Mouse (Mus musculus): ENCODE measurements around the gene Dmwd. TPM values are rescaled to one million over a fixed set of nuclear protein-coding genes. Genes with fewer than 3 reads are reported as not detected.

The Dmwd gene
- polyA plus RNA-seq, 1 experiment from 2014 or later, result 18.0 TPM

- Histone ChIP-seq H3K4me1 (peaks cover 64% of the 10 kb centered on the region), H3K4me3 (peak overlapping the region; percentile 87), H3K27ac (peak overlapping the region; percentile 98), H3K9me3 (no peaks in the 10 kb centered on the region), H3K27me3 (ENCODE audit: insufficient read depth, poor library complexity, severe bottlenecking) (peaks cover 20% of the 10 kb centered on the region), H3K36me3 (peaks cover 44% of the 10 kb centered on the region)
- DNase-seq (ENCODE audit: low spot score), result no peak
- 29% methylated on average over 17 of the region's 17 CpGs for WGBS
Observed at GRCm38 (mm10) chr7:19091913-19092312, 15.9 kb downstream of the Dmwd start.

- H3K4me1 ChIP-seq, result peaks cover 66% of the 10 kb centered on the region
- H3K36me3 ChIP-seq, result peaks cover 45% of the 10 kb centered on the region
Observed at GRCm38 (mm10) chr7:19092381-19093173, 16.6 kb downstream of the Dmwd start.

DNA sequence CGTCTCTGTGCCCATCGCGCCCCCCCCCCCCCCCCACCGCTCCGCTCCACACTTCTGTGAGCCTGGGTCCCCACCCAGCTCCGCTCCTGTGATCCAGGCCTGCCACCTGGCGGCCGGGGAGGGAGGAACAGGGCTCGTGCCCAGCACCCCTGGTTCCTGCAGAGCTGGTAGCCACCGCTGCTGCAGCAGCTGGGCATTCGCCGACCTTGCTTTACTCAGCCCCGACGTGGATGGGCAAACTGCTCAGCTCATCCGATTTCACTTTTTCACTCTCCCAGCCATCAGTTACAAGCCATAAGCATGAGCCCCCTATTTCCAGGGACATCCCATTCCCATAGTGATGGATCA is 17.1 kb downstream of the Dmwd start:
- Histone ChIP-seq H3K27ac (peak overlapping the region; percentile 98), H3K4me3 (peak overlapping the region; percentile 87), H3K36me3 (peaks cover 45% of the 10 kb centered on the region), H3K27me3 (ENCODE audit: insufficient read depth, poor library complexity, severe bottlenecking) (peaks cover 20% of the 10 kb centered on the region), H3K9me3 (no peaks in the 10 kb centered on the region), H3K4me1 (peaks cover 66% of the 10 kb centered on the region)
- WGBS, result under 1% methylated on average over 14 of the region's 15 CpGs
- peak; percentile 94 for DNase-seq (ENCODE audit: low spot score)

More at GRCm38 (mm10) chr7:19092381-19093173, 16.6 kb downstream of the Dmwd start:
- peak overlapping the region; percentile 87 for H3K4me3 ChIP-seq
- peak; percentile 94 for DNase-seq (ENCODE audit: low spot score)
- peak overlapping the region; percentile 98 for H3K27ac ChIP-seq
- H3K27me3 ChIP-seq (ENCODE audit: insufficient read depth, poor library complexity, severe bottlenecking), result peaks cover 20% of the 10 kb centered on the region
- no peaks in the 10 kb centered on the region for H3K9me3 ChIP-seq
- WGBS, result 4% methylated on average over 38 of the region's 38 CpGs

DNA sequence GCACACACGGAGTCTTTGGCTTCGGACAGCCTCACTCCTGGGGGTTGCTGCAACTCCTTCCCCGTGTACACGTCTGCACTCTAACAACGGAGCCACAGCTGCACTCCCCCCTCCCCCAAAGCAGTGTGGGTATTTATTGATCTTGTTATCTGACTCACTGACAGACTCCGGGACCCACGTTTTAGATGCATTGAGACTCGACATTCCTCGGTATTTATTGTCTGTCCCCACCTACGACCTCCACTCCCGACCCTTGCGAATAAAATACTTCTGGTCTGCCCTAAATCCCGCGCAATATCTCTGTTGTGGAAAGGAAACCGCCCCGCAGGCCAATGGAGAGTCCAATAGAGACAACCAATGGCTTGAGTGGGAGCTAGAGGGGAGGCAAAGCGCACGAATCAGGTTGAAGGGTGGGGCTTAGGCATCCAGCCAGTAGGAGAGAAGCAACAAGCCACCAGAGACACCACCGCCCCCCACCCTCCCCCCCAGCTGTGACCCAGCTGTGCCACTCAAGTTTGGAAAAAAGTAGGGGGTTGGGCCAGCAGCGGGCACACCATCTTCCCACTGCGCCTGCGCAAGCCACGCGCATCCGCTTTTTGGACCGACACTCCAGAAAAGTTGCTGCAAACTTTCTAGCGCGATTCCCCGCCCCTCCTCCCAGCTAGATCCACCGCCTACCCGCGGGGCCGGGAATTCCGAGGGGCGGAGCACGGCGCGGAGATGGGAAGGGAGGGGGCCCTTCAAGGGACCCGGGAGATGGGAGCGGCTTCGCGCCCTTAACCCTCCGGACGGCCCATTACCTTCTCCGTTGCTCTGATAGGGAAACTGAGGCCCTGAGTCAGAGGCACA is 17.7 kb downstream of the Dmwd start:
- Histone ChIP-seq H3K4me3 (peak overlapping the region; percentile 87), H3K9me3 (no peaks in the 10 kb centered on the region), H3K36me3 (peaks cover 39% of the 10 kb centered on the region; the same call in 1 of the 2 replicates), H3K27ac (peak overlapping the region; percentile 98), H3K27me3 (ENCODE audit: insufficient read depth, poor library complexity, severe bottlenecking) (peaks cover 20% of the 10 kb centered on the region), H3K4me1 (peaks cover 64% of the 10 kb centered on the region)
- DNase-seq (ENCODE audit: low spot score), result peak; percentile 99
- WGBS, result under 1% methylated on average over 45 of the region's 45 CpGs

DNA sequence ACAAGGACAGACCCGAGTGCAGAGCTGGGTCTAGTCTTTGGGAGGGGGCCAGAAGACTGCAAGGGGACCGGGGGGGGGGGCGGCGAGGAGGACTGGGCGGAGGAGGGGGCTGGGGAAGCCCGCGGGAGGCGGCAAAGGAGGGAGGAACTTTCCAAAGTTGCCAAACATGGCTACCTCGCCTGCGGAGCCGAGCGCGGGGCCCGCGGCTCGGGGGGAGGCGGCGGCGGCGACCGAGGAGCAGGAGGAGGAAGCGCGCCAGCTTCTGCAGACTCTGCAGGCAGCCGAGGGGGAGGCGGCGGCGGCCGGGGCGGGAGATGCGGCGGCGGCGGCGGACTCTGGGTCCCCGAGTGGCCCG is 18.4 kb downstream of the Dmwd start, which contains the start of gene Six5:
Gene Six5 (plus strand): TSS at position 124 of the 355 bp plus-strand sequence.
- 3% methylated on average over 25 of the region's 36 CpGs for WGBS
- peaks cover 20% of the 10 kb centered on the region for H3K27me3 ChIP-seq (ENCODE audit: insufficient read depth, poor library complexity, severe bottlenecking)
- H3K4me1 ChIP-seq, result peaks cover 64% of the 10 kb centered on the region
- H3K36me3 ChIP-seq, result peaks cover 34% of the 10 kb centered on the region; the same call in 1 of the 2 replicates
- H3K27ac ChIP-seq, result peak within 1 kb of the TSS; percentile 98
- H3K4me3 ChIP-seq, result peak within 1 kb of the TSS; percentile 87
- no peaks in the 10 kb centered on the region for H3K9me3 ChIP-seq
- no peak for DNase-seq (ENCODE audit: low spot score)

GRCm38 (mm10) chr7:19094826-19095750 is 19.1 kb downstream of the Dmwd start:
- peak overlapping the region; percentile 87 for H3K4me3 ChIP-seq
- H3K27ac ChIP-seq, result peak overlapping the region; percentile 98
- peaks cover 20% of the 10 kb centered on the region for H3K27me3 ChIP-seq (ENCODE audit: insufficient read depth, poor library complexity, severe bottlenecking)
- H3K4me1 ChIP-seq, result peaks cover 64% of the 10 kb centered on the region
- WGBS, result 0% methylated on average over 86 of the region's 87 CpGs
- DNase-seq (ENCODE audit: low spot score), result no peak
- H3K36me3 ChIP-seq, result peaks cover 29% of the 10 kb centered on the region; the same call in 1 of the 2 replicates
- no peaks in the 10 kb centered on the region for H3K9me3 ChIP-seq

GRCm38 (mm10) chr7:19095751-19096110 is 19.7 kb downstream of the Dmwd start:
- Histone ChIP-seq H3K36me3 (peaks cover 23% of the 10 kb centered on the region; the same call in 1 of the 2 replicates), H3K27ac (peak overlapping the region; percentile 98), H3K27me3 (ENCODE audit: insufficient read depth, poor library complexity, severe bottlenecking) (peaks cover 16% of the 10 kb centered on the region), H3K4me1 (peaks cover 63% of the 10 kb centered on the region), H3K4me3 (peak overlapping the region; percentile 87), H3K9me3 (no peaks in the 10 kb centered on the region)
- under 1% methylated on average over 19 of the region's 19 CpGs for WGBS
- peak; percentile 92 for DNase-seq (ENCODE audit: low spot score)

- H3K27me3 ChIP-seq (ENCODE audit: insufficient read depth, poor library complexity, severe bottlenecking), result peaks cover 8% of the 10 kb centered on the region; the same call in 1 of the 2 replicates
- DNase-seq (ENCODE audit: low spot score), result no peak
- 45% methylated on average over 5 of the region's 5 CpGs for WGBS
- H3K4me1 ChIP-seq, result peaks cover 56% of the 10 kb centered on the region
- peak overlapping the region; percentile 98 for H3K27ac ChIP-seq
- H3K36me3 ChIP-seq, result peaks cover 19% of the 10 kb centered on the region; the same call in 1 of the 2 replicates
- H3K9me3 ChIP-seq, result no peaks in the 10 kb centered on the region
- H3K4me3 ChIP-seq, result peak overlapping the region; percentile 87
Observed at GRCm38 (mm10) chr7:19096421-19096976, 20.5 kb downstream of the Dmwd start.

GRCm38 (mm10) chr7:19097217-19097616 is 21.2 kb downstream of the Dmwd start:
- peaks cover 49% of the 10 kb centered on the region for H3K4me1 ChIP-seq
- H3K27me3 ChIP-seq (ENCODE audit: insufficient read depth, poor library complexity, severe bottlenecking), result 0 out of 2 replicates have a peak, but pooled peaks cover under 1% of the 10 kb centered on the region
- DNase-seq (ENCODE audit: low spot score), result no peak
- H3K4me3 ChIP-seq, result 0 out of 2 replicates have a peak overlapping the region, but pooled peaks have one; percentile 87
- WGBS, result 44% methylated on average over 2 of the region's 2 CpGs
- H3K9me3 ChIP-seq, result no peaks in the 10 kb centered on the region
- H3K36me3 ChIP-seq, result peaks cover 13% of the 10 kb centered on the region; the same call in 1 of the 2 replicates
- 0 out of 2 replicates have a peak overlapping the region, but pooled peaks have one; percentile 98 for H3K27ac ChIP-seq

DNA sequence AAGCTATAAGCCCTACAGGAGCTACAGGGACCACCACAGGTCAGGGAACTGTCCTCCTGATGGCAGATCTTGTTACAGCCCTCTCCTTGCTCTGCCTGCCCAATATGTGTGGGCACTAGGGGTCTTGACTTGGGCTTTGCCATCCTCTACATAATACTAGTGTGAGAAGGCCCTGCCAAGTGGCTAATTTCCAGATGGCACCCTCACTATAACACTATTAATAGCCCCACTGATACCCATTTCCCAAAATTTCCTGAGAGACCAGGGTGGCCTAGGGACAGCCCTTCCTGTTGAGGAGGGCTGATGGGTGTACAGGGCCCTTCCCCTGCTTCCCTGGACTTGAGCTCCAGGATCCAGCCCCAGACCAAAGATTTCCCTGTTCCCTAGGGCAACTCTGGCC is 21.8 kb downstream of the Dmwd start:
- DNase-seq (ENCODE audit: low spot score), result no peak
- peaks cover 17% of the 10 kb centered on the region; the same call in 1 of the 2 replicates for H3K36me3 ChIP-seq
- no peak overlapping the region for H3K27ac ChIP-seq
- peaks cover 42% of the 10 kb centered on the region for H3K4me1 ChIP-seq
- H3K27me3 ChIP-seq (ENCODE audit: insufficient read depth, poor library complexity, severe bottlenecking), result no peaks in the 10 kb centered on the region
- no peak overlapping the region for H3K4me3 ChIP-seq
- H3K9me3 ChIP-seq, result no peaks in the 10 kb centered on the region; the same call in 1 of the 2 replicates

GRCm38 (mm10) chr7:19098811-19099210 is 22.8 kb downstream of the Dmwd start:
- no peaks in the 10 kb centered on the region; the same call in 1 of the 2 replicates for H3K9me3 ChIP-seq
- no peaks in the 10 kb centered on the region for H3K27me3 ChIP-seq (ENCODE audit: insufficient read depth, poor library complexity, severe bottlenecking)
- 71% methylated on average over 7 of the region's 7 CpGs for WGBS
- H3K36me3 ChIP-seq, result peaks cover 17% of the 10 kb centered on the region; the same call in 1 of the 2 replicates
- no peak for DNase-seq (ENCODE audit: low spot score)
- H3K27ac ChIP-seq, result no peak overlapping the region
- no peak overlapping the region for H3K4me3 ChIP-seq
- peaks cover 33% of the 10 kb centered on the region for H3K4me1 ChIP-seq

Data from heart, embryonic 10.5 days (tissue).